Mouse (Mus musculus): Measurements from ENCODE around the gene Tpk1.

- TF ChIP-seq CTCF (IDR thresholded peaks at IDR 0.05; ENCODE audit: low read depth) (no peak), EP300 (IDR thresholded peaks at IDR 0.05; ENCODE audit: low read depth) (no peak)
Measured at GRCm38 (mm10) chr6:43643718-43644117, 22.4 kb downstream of the Tpk1 start.
